Mouse (Mus musculus): Measurements from ENCODE around the gene Kcnh2.
A peak's percentile ranks its signal among the peaks of the same experiment; 100 is the strongest.
"Not testable (repeated sequence)": the region's sequence is repeated elsewhere in the genome, so short reads cannot be mapped to it uniquely, and the experiment has no call there.

The Kcnh2 gene

DNA sequence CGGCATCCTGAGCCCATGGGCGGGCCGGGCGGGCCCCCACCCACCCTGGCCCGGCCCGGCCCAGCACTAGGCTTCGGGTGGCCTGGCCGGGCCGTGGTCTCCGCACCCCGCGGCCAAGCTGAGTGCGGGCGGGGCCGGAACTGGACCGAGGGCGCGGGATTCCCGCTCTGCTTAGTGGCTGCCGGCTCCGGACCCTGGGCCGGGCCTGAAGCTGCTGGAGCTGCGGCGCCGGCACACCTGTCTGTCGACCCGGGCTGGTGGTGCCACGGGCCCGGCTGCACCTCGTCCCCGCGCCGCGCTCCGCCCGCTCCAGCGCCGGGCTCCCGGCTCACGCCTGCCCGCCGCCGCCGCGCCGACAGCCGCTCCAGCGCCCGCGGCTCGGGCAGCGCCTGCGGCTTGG is at the start of gene Kcnh2:
TSS of gene Kcnh2 (minus strand) at position 327 of the 400 bp plus-strand sequence.
- no peak for DNase-seq

DNA sequence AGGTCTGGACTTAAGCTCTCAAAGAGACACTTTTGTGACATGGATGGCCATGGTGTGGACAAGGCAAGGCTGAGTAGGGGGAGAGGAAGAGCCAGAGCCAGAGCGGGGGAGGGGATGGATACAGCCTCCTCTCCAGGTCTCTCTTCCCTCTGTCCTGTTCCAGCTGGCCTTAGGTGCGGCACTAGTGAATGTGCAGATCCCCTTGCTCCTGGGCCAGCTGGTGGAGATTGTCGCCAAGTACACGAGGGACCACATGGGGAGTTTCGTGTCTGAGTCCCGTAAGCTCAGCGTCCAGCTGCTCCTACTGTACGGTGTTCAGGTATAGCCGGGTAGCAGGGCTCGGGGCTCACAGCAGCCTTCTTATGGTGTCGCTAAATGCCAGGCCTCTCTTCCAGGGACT is 49.0 kb upstream of the Kcnh2 start:
- no peak for DNase-seq

DNA sequence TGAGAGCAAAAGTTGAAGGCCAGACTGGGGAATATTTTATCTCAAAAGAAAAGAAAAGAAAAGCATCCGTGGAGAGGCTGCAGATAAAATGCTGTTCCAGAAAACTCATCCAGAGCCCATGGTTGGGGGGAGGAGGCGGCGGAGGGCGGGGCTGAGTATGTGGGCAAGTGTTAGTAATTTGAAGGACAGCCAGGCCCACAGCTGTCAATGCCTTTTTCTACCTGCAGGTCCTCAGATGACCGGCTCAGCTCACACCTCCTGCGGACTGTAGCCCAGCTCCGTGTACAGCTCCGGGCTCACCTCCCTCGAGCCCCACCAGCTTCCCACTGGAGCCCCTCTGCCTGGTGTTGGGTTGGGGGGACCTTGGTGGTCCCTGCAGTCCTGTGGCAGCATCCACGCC is 48.3 kb upstream of the Kcnh2 start:
- DNase-seq, result no peak

DNA sequence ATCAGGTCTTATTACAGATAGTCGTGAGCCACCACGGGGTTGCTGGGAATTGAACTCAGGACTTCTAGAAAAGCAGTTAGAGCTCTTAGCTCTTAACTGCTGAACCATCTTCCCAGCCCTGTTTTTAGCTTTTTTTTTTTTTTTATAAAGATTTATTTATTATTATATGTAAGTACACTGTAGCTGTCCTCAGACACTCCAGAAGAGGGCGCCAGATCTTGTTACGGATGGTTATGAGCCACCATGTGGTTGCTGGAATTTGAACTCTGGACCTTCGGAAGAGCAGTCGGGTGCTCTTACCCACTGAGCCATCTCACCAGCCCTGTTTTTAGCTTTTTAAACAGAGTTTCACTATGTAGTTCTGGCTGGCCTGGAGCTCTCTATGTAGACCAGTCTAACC is 44.9 kb upstream of the Kcnh2 start:
- DNase-seq, result not testable (repeated sequence)

DNA sequence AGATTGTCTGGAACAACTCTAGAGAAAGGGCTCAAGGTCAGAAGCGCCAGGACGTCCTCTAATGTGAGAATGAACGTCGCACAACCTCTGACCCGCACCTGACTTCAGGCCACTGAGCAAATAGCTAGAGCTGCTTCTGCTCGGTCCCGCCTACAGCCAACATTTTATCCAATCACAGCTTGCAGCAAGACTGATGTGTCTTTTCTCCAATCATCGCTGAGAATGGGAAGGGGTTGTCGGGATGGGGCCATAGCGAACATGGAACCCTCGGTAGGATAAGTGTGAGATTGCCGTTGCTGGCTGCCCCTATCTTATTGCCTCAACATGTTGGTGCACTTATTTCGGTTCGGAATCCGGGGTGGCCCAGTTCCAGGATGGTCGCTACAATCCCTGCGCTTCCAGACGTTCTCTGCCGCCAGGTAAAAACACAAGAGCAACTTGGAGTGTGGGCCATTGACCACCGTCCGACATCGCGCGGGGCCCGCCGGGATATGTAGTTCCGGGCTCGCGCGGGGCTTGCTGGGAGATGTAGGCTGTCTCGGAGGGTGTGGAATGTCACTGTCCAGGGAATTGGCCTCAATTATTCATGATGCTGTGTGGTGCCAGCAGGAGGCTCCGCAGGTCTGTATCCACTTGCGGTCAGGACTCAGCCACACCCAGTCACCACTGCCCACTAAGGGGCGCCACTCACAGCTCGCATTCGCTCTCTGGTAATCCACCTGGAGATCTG is 42.9 kb upstream of the Kcnh2 start:
- peak; percentile 96 to 98 for DNase-seq

- peak; percentile 69 to 85 for DNase-seq
These were observed 42.1 kb upstream of the Kcnh2 start, which contains the start of gene Abcb8 for GRCm38 (mm10) chr5:24393392-24393997. Gene Abcb8 (plus strand): TSS chr5:24393663.

DNA sequence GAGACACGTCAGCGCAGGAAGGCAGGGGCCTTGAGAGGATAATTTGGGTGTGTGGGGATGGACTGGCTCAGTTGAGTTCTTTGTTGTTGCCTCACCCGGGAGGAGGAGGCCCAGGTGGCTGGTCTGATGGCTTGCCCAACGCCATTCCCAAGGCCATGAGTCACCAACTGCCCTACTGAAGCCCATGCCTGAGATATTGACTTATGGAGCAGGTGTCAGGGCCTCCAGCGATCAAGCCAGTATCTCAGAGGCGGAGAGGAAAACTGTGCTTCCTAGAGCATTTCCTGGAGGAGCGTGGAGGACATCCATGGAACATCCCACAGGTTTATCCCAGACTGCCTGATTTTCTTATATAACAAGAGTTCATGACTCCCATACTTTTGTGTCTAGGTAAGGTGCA is 41.3 kb upstream of the Kcnh2 start:
- no peak for DNase-seq

GRCm38 (mm10) chr5:24391864-24392263 is 40.5 kb upstream of the Kcnh2 start, which contains the start of gene Atg9b:
Gene Atg9b (minus strand): TSS chr5:24392143.
- no peak for DNase-seq

DNA sequence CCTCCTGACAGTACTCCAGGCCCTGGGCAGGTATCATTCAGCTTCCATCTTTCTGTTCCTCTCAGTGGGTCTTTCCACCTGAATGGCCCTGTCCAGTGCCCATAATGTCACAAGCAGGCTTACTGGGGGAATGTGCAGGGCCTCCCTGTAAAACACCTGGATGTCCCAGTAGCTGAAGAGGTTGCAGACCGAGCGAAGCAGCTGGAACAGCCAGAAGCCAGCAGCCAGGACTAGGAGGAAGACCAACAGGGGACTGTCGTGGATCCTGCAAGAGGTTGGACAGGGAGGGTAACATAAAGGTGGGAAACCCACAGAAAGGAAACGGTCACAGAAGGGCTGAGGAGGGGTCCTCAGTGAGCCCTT is 38.2 kb upstream of the Kcnh2 start:
- no peak for DNase-seq

GRCm38 (mm10) chr5:24389011-24389657 is 37.7 kb upstream of the Kcnh2 start:
- no peak for DNase-seq

DNA sequence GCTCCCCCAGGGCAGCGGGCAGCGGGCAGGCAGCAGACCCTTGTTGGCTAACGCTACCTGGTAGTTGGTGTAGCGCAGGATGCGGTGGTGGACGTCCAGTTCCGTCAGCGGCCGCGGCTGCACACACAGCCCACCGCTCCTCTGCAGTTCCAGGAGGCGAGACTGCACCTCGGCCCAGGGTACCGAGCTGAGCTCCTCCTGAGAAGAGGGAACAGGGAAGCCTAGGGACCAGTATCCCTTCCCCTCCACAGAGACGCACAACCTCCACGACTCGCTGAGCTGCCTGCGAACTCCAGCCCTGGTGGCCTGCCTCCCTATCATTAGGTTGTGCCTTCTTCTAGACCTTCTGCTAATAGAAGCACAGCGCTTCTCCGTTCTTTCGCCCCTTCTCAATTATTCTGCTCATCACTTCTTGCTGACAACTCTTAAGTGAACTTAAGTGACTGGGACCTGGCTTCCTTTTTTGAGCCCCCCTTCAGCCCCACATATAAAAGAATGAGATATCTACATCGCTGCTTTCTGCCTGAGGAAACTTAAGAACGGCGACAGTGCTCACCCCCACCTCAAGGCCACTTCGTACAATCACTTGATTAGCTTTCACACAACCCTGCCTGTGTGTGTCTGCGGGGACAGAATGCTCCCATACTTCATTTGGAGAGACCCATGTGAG is 37.0 kb upstream of the Kcnh2 start:
- no peak for DNase-seq

DNA sequence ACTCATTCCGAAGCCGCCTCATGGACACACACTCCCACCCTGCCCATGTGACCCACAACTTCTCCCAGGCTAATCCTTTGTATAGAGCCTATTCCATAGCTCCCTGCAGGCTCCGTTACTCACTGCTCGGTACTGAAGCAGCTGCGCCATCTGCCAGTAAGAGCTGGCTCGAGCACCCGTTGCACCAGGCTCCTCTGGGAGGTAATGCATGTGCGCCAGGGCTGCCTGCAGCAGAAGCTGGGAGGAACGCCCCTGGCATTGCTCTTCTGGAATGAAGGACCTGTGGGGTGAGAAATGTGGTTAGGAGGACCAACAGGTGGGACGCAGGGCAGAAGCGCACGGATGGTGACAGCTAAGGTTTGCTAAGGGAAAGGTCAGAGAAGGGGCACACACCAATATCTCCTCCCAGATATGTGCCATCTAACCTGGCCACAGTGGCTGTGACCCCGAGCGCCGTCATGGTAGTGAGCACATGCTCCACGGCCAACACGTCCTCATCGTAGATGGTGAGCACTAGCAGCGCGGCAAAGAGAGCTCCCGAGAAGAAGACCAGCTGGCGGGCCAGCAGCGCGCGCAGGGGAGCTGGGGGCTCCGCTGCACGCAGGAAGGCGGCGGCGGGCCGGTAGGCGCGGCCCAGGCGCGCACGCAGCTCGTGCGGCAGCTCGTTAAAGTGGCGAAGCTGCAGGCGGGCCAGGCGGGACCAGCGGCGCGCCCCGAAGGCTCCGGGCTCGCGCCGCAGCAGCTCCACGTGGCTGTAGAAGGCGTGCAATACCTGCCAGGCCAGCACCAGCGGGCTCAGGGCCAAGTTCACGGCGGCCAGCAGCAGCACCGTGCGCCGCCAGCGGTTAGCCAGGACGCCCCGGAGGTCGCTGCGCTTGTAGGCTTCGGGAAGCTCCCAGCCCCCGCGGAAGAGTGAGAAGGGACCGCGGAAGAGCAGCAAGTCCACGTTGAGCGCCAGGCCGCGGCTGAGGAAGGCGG is 36.1 kb upstream of the Kcnh2 start:
- peak; percentile 64 to 78 for DNase-seq

DNA sequence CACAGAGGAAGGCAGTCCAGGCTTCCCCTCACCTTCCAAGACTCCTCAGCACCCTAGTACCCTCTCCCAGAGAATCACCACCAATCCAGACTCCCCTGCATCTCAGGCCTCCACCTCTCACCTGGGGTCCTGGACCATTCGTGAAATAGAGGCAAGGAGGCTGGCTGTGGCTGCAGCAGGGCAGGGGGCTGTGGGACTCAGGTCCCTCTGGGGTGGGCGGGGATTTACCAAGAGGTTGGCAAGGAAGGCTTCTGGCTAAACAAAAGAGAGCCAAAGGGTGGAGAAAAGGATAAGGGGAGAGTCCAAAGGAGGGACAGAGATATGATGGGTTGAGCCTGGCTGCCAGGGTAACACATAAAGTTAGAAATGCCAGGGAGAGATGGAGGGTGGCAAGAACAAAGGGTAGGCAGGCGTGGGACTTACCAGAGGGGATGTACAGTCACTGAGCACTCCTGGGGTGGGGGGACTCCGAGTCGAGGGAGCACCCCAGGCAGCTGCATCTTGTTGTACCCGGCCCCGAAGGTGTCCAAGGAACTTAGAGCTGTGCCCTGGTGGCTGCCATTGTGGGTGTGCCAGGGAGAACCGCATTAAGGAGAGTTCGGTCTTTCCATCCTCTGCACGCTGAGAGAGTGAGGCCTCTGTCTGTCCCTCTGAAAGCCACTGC is 34.6 kb upstream of the Kcnh2 start:
- no peak for DNase-seq

- no peak for DNase-seq
These were observed 34.0 kb upstream of the Kcnh2 start for GRCm38 (mm10) chr5:24385374-24385773.

DNA sequence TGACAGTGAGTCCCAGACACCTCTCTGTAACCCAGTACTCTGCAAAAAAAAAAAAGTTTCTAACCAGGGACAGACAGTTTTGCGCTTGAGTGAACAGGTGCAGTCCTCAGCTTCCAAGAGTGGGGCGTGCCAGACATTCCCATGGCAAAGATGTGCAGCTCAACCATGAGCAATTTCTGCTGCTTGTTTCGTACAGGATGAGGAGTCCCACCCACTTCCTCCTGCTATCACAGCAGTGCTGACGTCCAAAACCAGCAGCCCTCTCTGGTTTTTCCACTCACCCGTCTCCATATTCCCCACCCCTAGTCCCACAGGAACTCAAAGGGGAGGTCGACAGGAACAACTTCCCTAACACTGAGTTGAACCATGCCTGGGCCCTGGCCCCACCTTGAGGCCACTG is 33.0 kb upstream of the Kcnh2 start:
- peak in 1 of 2 experiments; percentile 64 for DNase-seq

DNA sequence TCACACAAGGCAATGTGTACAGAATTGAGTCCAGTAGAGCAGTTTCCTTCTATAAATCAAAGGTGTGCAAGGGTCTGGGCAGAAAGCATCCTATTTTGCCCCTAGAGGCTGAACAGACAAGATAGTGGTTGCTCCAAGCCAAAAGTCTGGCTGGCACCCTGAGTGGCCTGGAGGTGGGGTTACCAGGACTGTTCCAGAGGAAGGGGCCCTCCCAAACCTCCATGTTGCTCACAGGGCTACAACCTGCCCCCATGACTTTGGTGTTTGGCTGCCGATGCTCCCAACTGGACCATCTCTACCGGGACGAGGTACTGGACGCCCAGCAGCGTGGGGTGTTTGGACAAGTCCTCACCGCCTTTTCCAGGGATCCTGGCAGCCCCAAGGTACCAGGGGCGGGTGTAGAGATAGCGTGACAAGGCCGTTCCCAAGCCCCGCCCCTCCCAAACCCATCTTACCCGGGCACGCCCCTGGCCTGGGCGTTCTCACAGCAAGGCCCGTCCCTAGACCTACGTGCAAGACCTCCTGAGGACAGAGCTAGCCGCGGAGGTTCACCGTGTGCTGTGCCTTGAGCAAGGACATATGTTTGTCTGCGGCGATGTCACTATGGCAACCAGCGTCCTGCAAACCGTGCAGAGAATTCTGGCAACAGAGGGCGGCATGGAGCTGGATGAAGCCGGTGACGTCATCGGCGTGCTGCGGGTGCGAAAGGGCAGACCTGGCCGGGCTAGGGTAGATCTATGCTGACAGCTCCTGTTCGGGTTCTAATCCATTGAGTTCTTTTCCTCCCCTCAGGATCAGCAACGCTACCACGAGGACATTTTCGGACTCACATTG is 31.8 kb upstream of the Kcnh2 start:
- peak; percentile 81 to 87 for DNase-seq

DNA sequence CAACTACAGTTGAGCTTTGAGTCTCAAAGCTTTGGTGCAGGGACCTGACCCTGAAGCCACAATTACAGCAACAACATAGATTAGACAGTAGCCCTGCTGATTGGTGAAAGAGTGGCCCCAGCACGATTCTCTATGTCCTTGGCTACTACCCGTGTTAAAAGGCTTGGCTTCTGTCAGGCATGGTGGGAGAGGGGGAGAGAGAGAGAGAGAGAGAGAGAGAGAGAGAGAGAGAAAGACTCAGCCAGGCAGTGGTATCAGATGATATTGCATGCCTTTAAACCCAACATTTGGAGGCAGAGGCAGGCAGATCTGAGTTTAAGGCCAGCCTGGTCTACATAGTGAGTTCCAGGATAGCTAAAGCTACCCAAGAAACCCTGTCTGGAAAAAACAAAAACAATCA is 30.6 kb upstream of the Kcnh2 start:
- DNase-seq, result no peak

GRCm38 (mm10) chr5:24381486-24381885 is 30.1 kb upstream of the Kcnh2 start:
- DNase-seq, result no peak

GRCm38 (mm10) chr5:24380499-24380898 is 29.1 kb upstream of the Kcnh2 start:
- DNase-seq, result no peak

DNA sequence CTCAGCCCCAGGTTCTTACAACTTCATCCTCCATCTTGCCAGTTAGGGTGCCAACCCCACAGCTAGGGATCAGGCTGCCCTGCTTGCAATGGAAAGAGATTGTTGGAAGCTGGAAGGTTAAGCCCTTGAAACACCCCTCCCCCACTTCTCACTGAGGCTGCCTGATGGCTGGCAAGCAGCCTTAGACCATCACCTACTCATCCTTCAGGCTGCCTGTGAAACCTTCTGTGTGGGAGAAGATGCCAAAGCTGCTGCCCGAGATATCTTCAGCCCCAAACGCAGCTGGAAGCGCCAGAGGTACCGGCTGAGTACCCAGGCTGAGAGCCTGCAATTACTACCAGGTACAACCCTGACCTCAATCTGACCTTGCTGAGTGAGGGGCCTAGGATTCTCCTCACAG is 28.1 kb upstream of the Kcnh2 start:
- no peak for DNase-seq

DNA sequence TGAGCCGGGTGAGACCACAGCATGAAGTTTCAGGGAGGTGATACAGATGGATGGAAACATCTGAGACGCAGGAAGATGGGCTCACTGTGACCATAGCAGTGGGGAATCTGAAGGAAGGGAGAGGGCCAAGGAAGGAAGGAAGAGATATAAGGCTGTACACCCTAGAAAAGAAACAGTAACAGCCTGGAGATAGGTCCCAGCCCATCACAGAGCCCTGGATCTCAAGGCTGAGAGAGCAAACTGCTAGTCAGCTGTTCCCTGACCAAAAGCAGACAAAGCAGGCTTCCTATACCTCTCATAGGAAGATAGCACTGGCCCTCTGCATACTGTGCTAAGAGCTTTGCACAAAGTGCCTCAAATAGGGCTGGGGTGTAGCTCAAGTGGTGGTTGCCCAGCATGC is 27.3 kb upstream of the Kcnh2 start:
- no peak for DNase-seq

Measured in kidney, adult 8-10 months (tissue).